Mouse (Mus musculus) MEL (cell line): Measurements from ENCODE around the gene Nsd2. TPM values are rescaled to one million over a fixed set of nuclear protein-coding genes. Genes with fewer than 3 reads are reported as not detected.

Experiments used
- DNase-seq: peaks from one replicate; pipeline ENCODE4 v3.0.0; 2011; ENCODE audit warnings: low read depth, low spot score
- H3K27ac ChIP-seq: 2 replicates; pipeline ENCODE4 v1.5.1; 2012; ENCODE audit warnings: low read depth, mild to moderate bottlenecking, control low read depth, low read length, moderate library complexity; ENCODE audit not compliant: control insufficient read depth
- H3K27me3 ChIP-seq, 2 experiments: fragments of 150-350 bp in 1 of 2; sonication (generic) in 1 of 2; 2 replicates each; pipeline ENCODE4 v1.6.1; 2012; ENCODE audit warnings: low read length in 2 of 2, mild to moderate bottlenecking in 2 of 2, improper control_type of control experiment in 1 of 2, moderate library complexity in 1 of 2; ENCODE audit not compliant: insufficient read depth in 2 of 2, control insufficient read depth in 1 of 2
- H3K36me3 ChIP-seq, 2 experiments: 2 replicates each; pipeline ENCODE4 v1.6.1; 2012 to 2014; ENCODE audit warnings: low read length in 2 of 2, improper control_type of control experiment in 1 of 2, inconsistent platforms in 1 of 2, mild to moderate bottlenecking in 1 of 2; ENCODE audit not compliant: insufficient read depth in 2 of 2, control insufficient read depth in 1 of 2
- H3K4me1 ChIP-seq, 2 experiments: fragments of 150-350 bp in 1 of 2; sonication (generic) in 1 of 2; 2 replicates each; pipeline ENCODE4 v1.6.1; 2012; ENCODE audit warnings: low read length in 2 of 2, improper control_type of control experiment in 1 of 2, mild to moderate bottlenecking in 1 of 2; ENCODE audit not compliant: insufficient read depth in 2 of 2, control insufficient read depth in 1 of 2
- H3K4me3 ChIP-seq, 2 experiments: fragments of 150-350 bp in 1 of 2; sonication (generic) in 1 of 2; 2 replicates each; pipeline ENCODE4 v1.5.1; 2012; ENCODE audit warnings: low read depth in 2 of 2, low read length in 2 of 2, mild to moderate bottlenecking in 2 of 2, moderate library complexity in 2 of 2, control low read depth in 1 of 2, improper control_type of control experiment in 1 of 2; ENCODE audit not compliant: control insufficient read depth in 1 of 2, insufficient read depth in 1 of 2
- H3K79me2 ChIP-seq: 2 replicates; pipeline ENCODE4 v1.6.1; 2012; ENCODE audit warnings: mild to moderate bottlenecking, low read length, moderate library complexity; ENCODE audit not compliant: control insufficient read depth, poor library complexity, insufficient read depth
- H3K9ac ChIP-seq: 2 replicates; pipeline ENCODE4 v1.6.1; 2012; ENCODE audit warnings: low read depth, mild to moderate bottlenecking, control low read depth, low read length, moderate library complexity; ENCODE audit not compliant: control insufficient read depth, poor library complexity, severe bottlenecking
- H3K9me3 ChIP-seq: fragments of 150-350 bp; sonication (generic); replicated peaks from 2 replicates; pipeline ENCODE4 v1.6.1; 2012; ENCODE audit warnings: mild to moderate bottlenecking, low read length, improper control_type of control experiment, moderate library complexity; ENCODE audit not compliant: insufficient read depth
- BHLHE40 ChIP-seq: IDR thresholded peaks from 2 replicates; pipeline ENCODE4 v1.6.1; 2012; ENCODE audit warnings: low read depth, mild to moderate bottlenecking, inconsistent platforms, low read length, improper control_type of control experiment, borderline replicate concordance
- CHD1 ChIP-seq: IDR thresholded peaks from 2 replicates; pipeline ENCODE4 v1.6.1; 2012; ENCODE audit warnings: low read depth, mild to moderate bottlenecking, inconsistent platforms, low read length, improper control_type of control experiment
- CTCF ChIP-seq, 3 experiments: IDR thresholded peaks in 2 of 3; conservative IDR thresholded peaks in 1 of 3; 2 replicates each; pipeline ENCODE4 v1.5.1; 2011 to 2012; ENCODE audit warnings: low read length in 3 of 3, low read depth in 2 of 3, mild to moderate bottlenecking in 2 of 3, improper control_type of control experiment in 1 of 3, inconsistent platforms in 1 of 3, mixed read lengths in 1 of 3, moderate library complexity in 1 of 3; ENCODE audit not compliant: control insufficient read depth in 1 of 3, insufficient read depth in 1 of 3, poor library complexity in 1 of 3, severe bottlenecking in 1 of 3
- GATA1 ChIP-seq: IDR thresholded peaks from 2 replicates; pipeline ENCODE4 v1.6.1; 2011; ENCODE audit warnings: low read depth, low read length, improper control_type of control experiment
- HCFC1 ChIP-seq: IDR thresholded peaks from 2 replicates; pipeline ENCODE4 v1.6.1; 2012; ENCODE audit warnings: low read depth, mild to moderate bottlenecking, inconsistent platforms, low read length, improper control_type of control experiment, moderate library complexity
- MEF2A ChIP-seq: IDR thresholded peaks from 2 replicates; pipeline ENCODE4 v1.6.1; 2014; ENCODE audit warnings: low read depth, mild to moderate bottlenecking, inconsistent platforms, low read length, improper control_type of control experiment; ENCODE audit not compliant: poor library complexity, insufficient replicate concordance, severe bottlenecking; ENCODE audit errors: extremely low read depth
- MYB ChIP-seq: IDR thresholded peaks from 2 replicates; pipeline ENCODE4 v1.6.1; 2011; ENCODE audit warnings: mild to moderate bottlenecking, low read depth, low read length, improper control_type of control experiment
- POLR2AphosphoS2 ChIP-seq: IDR thresholded peaks from 2 replicates; pipeline ENCODE4 v1.6.1; 2011; ENCODE audit warnings: low read length, improper control_type of control experiment
- POLR2AphosphoS5 ChIP-seq: IDR thresholded peaks from 2 replicates; pipeline ENCODE4 v1.6.1; 2012; ENCODE audit warnings: low read depth, borderline replicate concordance, mild to moderate bottlenecking, inconsistent platforms, low read length, moderate library complexity, mixed read lengths
- RAD21 ChIP-seq: IDR thresholded peaks from 2 replicates; pipeline ENCODE4 v1.6.1; 2011; ENCODE audit warnings: mild to moderate bottlenecking, low read depth, low read length, improper control_type of control experiment
- SIN3A ChIP-seq: IDR thresholded peaks from 2 replicates; pipeline ENCODE4 v1.6.1; 2012; ENCODE audit warnings: low read length, improper control_type of control experiment, inconsistent platforms
- SMC3 ChIP-seq: IDR thresholded peaks from 2 replicates; pipeline ENCODE4 v1.6.1; 2011; ENCODE audit warnings: low read depth, low read length, improper control_type of control experiment
- TAL1 ChIP-seq: IDR thresholded peaks from 2 replicates; pipeline ENCODE4 v1.6.1; 2012; ENCODE audit warnings: mild to moderate bottlenecking, inconsistent platforms, low read length, moderate library complexity, mixed read lengths
- TBP ChIP-seq: IDR thresholded peaks from 2 replicates; pipeline ENCODE4 v1.8.0; 2011; ENCODE audit warnings: low read depth, low read length, improper control_type of control experiment
- UBTF ChIP-seq: IDR thresholded peaks from 2 replicates; pipeline ENCODE4 v1.6.1; 2012; ENCODE audit warnings: low read depth, mild to moderate bottlenecking, inconsistent platforms, low read length, improper control_type of control experiment, moderate library complexity, borderline replicate concordance; ENCODE audit not compliant: insufficient read depth
- ZKSCAN1 ChIP-seq: IDR thresholded peaks from 2 replicates; pipeline ENCODE4 v1.6.1; 2012; ENCODE audit warnings: low read depth, mild to moderate bottlenecking, inconsistent platforms, low read length, improper control_type of control experiment, moderate library complexity
- ZNF384 ChIP-seq: IDR thresholded peaks from 2 replicates; pipeline ENCODE4 v1.6.1; 2012; ENCODE audit warnings: low read depth, mild to moderate bottlenecking, inconsistent platforms, low read length, improper control_type of control experiment
- polyA plus RNA-seq, 2 experiments: library from polyadenylated mRNA; stranded (reverse) in 1 of 2; unstranded in 1 of 2; fragments of >175 nt in 1 of 2; fragments of >200 nt in 1 of 2; gene quantifications; 2 replicates each; pipeline versions ENCODE4 v1.2.1 to v1.2.4; 2012; ENCODE audit warnings: low replicate concordance in 2 of 2, low read depth in 1 of 2; ENCODE audit not compliant: insufficient read length in 2 of 2, insufficient read depth in 1 of 2, missing spikeins in 1 of 2
- total RNA-seq: library from RNA; depleted of rRNA; stranded (reverse); fragments of 300-350 nt; gene quantifications from 2 replicates; pipeline ENCODE4 v1.2.3, GENCODE M21; 2012

Gene Nsd2
- total and polyA plus RNA-seq, 3 experiments: 82.5 to 233 (median 116) TPM

GRCm38 (mm10) chr5:33829958-33830357, 9.4 kb downstream of the Nsd2 start (continued):
- TF ChIP-seq BHLHE40: peak; percentile 53; the same call in 1 of the 2 replicates
- no peak for TF ChIP-seq CHD1
- no peak for TF ChIP-seq MEF2A
- no peak for TF ChIP-seq POLR2AphosphoS5
- TF ChIP-seq TAL1: peak; percentile 26; the same call in 1 of the 2 replicates
- TF ChIP-seq GATA1: peak; percentile 83
- no peak for TF ChIP-seq UBTF
- TF ChIP-seq MYB: no peak
- TF ChIP-seq HCFC1: no peak
- TF ChIP-seq SIN3A: peak; percentile 39; the same call in 1 of the 2 replicates
- TF ChIP-seq, all 39 proteins: peak for 10

GRCm38 (mm10) chr5:33830832-33831231, 10.3 kb downstream of the Nsd2 start:
- no peak overlapping the region for H3K9ac ChIP-seq
- H3K27ac ChIP-seq: no peak overlapping the region
- peaks cover 15 to 32% of the 10 kb centered on the region in 2 experiments for H3K36me3 ChIP-seq
- DNase-seq: peak; percentile 65
- H3K79me2 ChIP-seq: peaks cover 58% of the 10 kb centered on the region
- H3K4me3 ChIP-seq: no peak overlapping the region
- no peaks in the 10 kb centered on the region for H3K27me3 ChIP-seq
- no peaks in the 10 kb centered on the region for H3K9me3 ChIP-seq
- peaks cover 0 to under 1% of the 10 kb centered on the region in 2 experiments; a peak in 1 of 4 replicates for H3K4me1 ChIP-seq
- TF ChIP-seq TBP: 0 out of 2 replicates have a peak, but pooled peaks have one; percentile 22
- TF ChIP-seq CTCF (IDR thresholded peaks at IDR 0.05 in 2 of 3, conservative IDR thresholded peaks at IDR 0.05 in 1 of 3; ENCODE audit: control insufficient read depth in 1 of 3, insufficient read depth in 1 of 3, low read depth in 2 of 3, low read length in 3 of 3, poor library complexity in 1 of 3, severe bottlenecking in 1 of 3): peak; percentile 51 to 78 (median 65)
- TF ChIP-seq ZKSCAN1: no peak
- TF ChIP-seq RAD21: peak; percentile 39
- no peak for TF ChIP-seq POLR2AphosphoS2
- TF ChIP-seq SMC3: peak; percentile 55

GRCm38 (mm10) chr5:33841331-33841730, 20.8 kb downstream of the Nsd2 start:
- H3K4me1 ChIP-seq: peaks cover 0 to 6% of the 10 kb centered on the region in 2 experiments; a peak in 1 of 4 replicates
- H3K9ac ChIP-seq: no peak overlapping the region
- H3K27ac ChIP-seq: no peak overlapping the region
- no peaks in the 10 kb centered on the region for H3K9me3 ChIP-seq
- H3K79me2 ChIP-seq: peaks cover 18% of the 10 kb centered on the region
- no peaks in the 10 kb centered on the region for H3K27me3 ChIP-seq
- TF ChIP-seq ZNF384 (0 out of 2 replicates have a peak, but pooled peaks have one; percentile 51), CHD1 (no peak)
- TF ChIP-seq, all 39 proteins: peak for 1
- peaks cover 22 to 36% of the 10 kb centered on the region in 2 experiments for H3K36me3 ChIP-seq
- DNase-seq: no peak
- H3K4me3 ChIP-seq: no peak overlapping the region
